Mouse (Mus musculus) midbrain, embryonic 13.5 days (tissue): ENCODE measurements around the gene Gpr82. TPM values are rescaled to one million over a fixed set of nuclear protein-coding genes. Genes with fewer than 3 reads are reported as not detected.

ENCODE experiments used
- ATAC-seq: fragments of 200-750 bp; cut with Nextera tagmentation; 2 replicates; pipeline ENCODE4 v1.8.0; 2017; ENCODE audit warnings: mild to moderate bottlenecking, moderate TSS enrichment, moderate library complexity
- H3K27ac ChIP-seq: fragments of 300-500 bp; sonication (generic); 2 replicates; pipeline ENCODE4 v1.5.1; 2015; ENCODE audit warnings: inconsistent platforms, mild to moderate bottlenecking, moderate library complexity
- H3K27me3 ChIP-seq: fragments of 300-500 bp; sonication (generic); 2 replicates; pipeline ENCODE4 v1.6.1; 2015; ENCODE audit warnings: mild to moderate bottlenecking, inconsistent platforms
- H3K36me3 ChIP-seq: fragments of 300-500 bp; sonication (generic); 2 replicates; pipeline ENCODE4 v1.6.1; 2015; ENCODE audit warnings: mild to moderate bottlenecking, inconsistent platforms
- H3K4me1 ChIP-seq: fragments of 300-500 bp; sonication (generic); replicated peaks from 2 replicates; pipeline ENCODE4 v1.6.1; 2015; ENCODE audit warnings: inconsistent platforms
- H3K4me2 ChIP-seq: fragments of 300-500 bp; sonication (generic); replicated peaks from 2 replicates; pipeline ENCODE4 v1.6.1; 2015; ENCODE audit warnings: moderate library complexity, mild to moderate bottlenecking, inconsistent platforms
- H3K4me3 ChIP-seq: fragments of 300-500 bp; sonication (generic); replicated peaks from 2 replicates; pipeline ENCODE4 v1.5.1; 2015; ENCODE audit warnings: mild to moderate bottlenecking, inconsistent platforms
- H3K9ac ChIP-seq: fragments of 300-500 bp; sonication (generic); replicated peaks from 2 replicates; pipeline ENCODE4 v1.6.1; 2015; ENCODE audit warnings: mild to moderate bottlenecking, inconsistent platforms
- H3K9me3 ChIP-seq: fragments of 300-500 bp; sonication (generic); 2 replicates; pipeline ENCODE4 v1.6.1; 2016; ENCODE audit warnings: mild to moderate bottlenecking, inconsistent platforms
- WGBS: fragments of 180-500 bp; shearing (Covaris S2); methylation state at CpG from one replicate; pipeline ENCODE4 v1.1.7; 2015; 5-methylcytosine and 5-hydroxymethylcytosine counted together
- polyA plus RNA-seq: library from polyadenylated mRNA; unstranded; fragments of >200 nt; fragmentation: Nextera tagmentation; extraction: Ambion mirVana; gene quantifications from 2 replicates; pipeline ENCODE4 v1.2.1, GENCODE M21; 2015

The Gpr82 gene
- polyA plus RNA-seq, 1 experiment from 2014 or later, result 0.44 TPM

DNA sequence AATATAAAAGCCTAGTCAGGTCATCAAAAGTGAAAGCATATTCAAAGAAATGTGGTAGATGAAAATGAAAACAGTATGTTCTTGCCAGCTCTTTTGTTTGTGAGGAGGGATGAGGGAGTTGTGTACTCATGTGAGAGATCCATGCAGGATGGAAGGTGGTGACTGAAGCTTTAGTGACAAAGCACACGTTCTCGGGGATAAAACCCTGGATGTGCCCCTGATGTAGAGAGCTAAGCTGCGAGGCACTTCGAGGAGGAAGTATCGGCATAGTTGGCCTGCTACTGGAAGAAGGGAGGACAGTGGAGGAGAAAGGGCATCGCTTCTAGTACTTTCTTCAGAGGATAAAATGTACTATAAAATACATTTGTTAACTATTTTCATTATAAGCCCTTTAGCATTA lies 5.3 kb upstream of the Gpr82 start:
- ATAC-seq, result no peak
- Histone ChIP-seq H3K27ac (no peak overlapping the region), H3K36me3 (no peaks in the 10 kb centered on the region), H3K4me3 (no peak overlapping the region), H3K9ac (no peak overlapping the region), H3K4me1 (no peaks in the 10 kb centered on the region), H3K4me2 (no peak overlapping the region), H3K27me3 (no peaks in the 10 kb centered on the region), H3K9me3 (no peaks in the 10 kb centered on the region)
- 89% methylated on average over 6 of the region's 6 CpGs for WGBS

DNA sequence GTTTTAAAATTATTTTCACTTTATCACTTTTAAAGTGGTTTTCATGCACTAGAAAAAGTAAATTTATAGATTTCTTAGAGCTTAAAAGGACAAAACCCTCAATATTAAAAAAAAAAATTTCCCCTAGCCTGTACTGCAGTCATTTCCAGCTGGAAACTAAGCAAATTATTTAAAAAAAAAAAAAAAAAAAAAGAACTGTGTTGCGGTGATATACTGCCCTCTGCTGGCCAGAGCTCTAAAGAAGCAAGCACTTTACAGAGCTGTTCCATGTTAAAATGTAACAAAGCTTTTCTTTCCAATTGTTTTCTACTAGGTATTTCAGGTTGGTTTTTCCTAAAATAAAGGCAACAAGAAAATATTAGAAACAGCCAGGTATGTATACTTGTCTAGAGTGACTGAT lies 4.4 kb upstream of the Gpr82 start:
- no peaks in the 10 kb centered on the region for H3K27me3 ChIP-seq
- no peak overlapping the region for H3K27ac ChIP-seq
- H3K4me2 ChIP-seq, result no peak overlapping the region
- no peak for ATAC-seq
- no peak overlapping the region for H3K9ac ChIP-seq
- WGBS, result 21% methylated on average over 1 of the region's 1 CpGs
- no peaks in the 10 kb centered on the region for H3K9me3 ChIP-seq
- H3K36me3 ChIP-seq, result no peaks in the 10 kb centered on the region
- no peaks in the 10 kb centered on the region for H3K4me1 ChIP-seq
- no peak overlapping the region for H3K4me3 ChIP-seq

DNA sequence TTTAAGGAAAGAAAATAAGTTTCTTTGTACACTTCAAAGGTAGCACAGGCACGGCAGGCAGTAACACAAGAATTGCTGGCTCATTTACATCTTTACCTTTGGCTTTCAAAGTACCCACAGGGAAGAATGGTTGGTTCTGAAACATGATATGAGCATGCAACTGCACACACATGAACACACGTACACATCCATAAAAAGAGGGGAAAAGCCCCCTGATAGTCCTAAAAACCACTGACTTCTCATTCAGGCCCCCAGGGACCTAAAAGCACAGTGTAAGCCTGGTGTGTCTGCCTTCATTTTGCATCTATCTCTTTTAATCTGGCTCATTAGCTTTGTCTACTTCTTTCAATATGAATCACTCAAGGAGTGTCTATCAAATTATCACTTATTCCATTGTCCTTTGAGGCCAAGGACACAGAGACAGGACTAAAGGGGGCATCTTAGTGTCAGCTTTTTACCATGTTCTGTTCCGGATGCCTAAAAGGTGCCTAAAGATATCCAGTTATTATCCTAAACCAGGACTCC lies 2.5 kb upstream of the Gpr82 start:
- no peak overlapping the region for H3K27ac ChIP-seq
- no peak for ATAC-seq
- H3K27me3 ChIP-seq, result no peaks in the 10 kb centered on the region
- no peaks in the 10 kb centered on the region for H3K36me3 ChIP-seq
- no peak overlapping the region for H3K9ac ChIP-seq
- no peaks in the 10 kb centered on the region for H3K4me1 ChIP-seq
- H3K9me3 ChIP-seq, result no peaks in the 10 kb centered on the region
- WGBS, result 73% methylated on average over 3 of the region's 3 CpGs
- no peak overlapping the region for H3K4me3 ChIP-seq
- H3K4me2 ChIP-seq, result no peak overlapping the region

DNA sequence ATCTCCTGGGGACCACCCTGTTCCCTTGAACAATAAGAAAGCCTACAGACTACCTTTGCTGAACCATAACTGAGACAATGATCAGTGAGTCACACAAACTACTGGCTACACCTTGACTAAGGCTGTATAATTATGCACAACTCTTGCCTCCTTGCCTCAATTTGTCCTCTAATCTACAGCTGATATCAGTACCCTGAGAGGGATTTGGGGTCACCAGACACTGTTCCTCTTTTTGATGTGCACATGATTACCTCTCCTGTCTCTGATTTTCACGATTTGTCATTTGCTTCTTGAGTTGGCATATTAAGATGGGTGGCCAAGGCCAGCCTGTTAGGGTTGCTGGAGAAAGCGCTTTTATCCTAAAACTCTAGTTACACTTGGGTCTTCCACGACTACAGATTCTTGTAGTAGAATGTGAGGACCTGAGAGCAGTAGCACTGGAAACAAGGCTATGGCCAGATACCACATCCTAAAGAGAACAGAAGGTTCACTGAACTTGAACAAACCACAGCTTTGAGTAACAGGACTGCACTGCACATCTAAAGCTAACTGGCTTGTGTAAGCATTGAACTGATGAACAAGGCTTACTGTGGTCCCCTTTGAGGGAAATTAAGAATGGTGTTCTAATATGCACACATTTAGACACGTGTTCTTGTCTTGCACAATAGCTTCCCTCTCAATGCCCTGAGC lies 1.8 kb upstream of the Gpr82 start:
- no peak overlapping the region for H3K4me3 ChIP-seq
- H3K36me3 ChIP-seq, result no peaks in the 10 kb centered on the region
- 75% methylated on average over 4 of the region's 4 CpGs for WGBS
- no peak overlapping the region for H3K27ac ChIP-seq
- no peak for ATAC-seq
- H3K4me2 ChIP-seq, result no peak overlapping the region
- H3K27me3 ChIP-seq, result no peaks in the 10 kb centered on the region
- no peak overlapping the region for H3K9ac ChIP-seq
- no peaks in the 10 kb centered on the region for H3K4me1 ChIP-seq
- no peaks in the 10 kb centered on the region for H3K9me3 ChIP-seq

DNA sequence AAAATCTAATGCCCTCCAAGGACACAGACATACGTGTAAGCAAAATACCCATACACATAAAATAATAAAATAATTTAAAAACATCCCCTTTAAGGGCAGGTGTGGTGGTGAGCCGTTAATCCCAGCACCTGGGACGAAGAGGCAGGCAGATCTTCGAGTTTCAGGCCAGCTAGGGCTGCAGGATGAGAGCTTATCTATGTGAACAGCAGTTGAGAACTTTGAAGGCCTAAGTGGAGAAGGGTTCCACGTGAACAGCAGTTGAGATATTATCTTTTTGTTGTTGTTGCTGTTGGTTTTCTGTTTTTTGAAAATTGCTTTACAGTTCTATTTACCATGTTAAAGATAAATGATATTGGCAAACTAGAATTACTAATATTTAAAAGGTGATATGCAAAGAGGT lies 7.7 kb downstream of the Gpr82 start:
- 82% methylated on average over 5 of the region's 5 CpGs for WGBS
- no peak overlapping the region for H3K4me3 ChIP-seq
- no peak for ATAC-seq

DNA sequence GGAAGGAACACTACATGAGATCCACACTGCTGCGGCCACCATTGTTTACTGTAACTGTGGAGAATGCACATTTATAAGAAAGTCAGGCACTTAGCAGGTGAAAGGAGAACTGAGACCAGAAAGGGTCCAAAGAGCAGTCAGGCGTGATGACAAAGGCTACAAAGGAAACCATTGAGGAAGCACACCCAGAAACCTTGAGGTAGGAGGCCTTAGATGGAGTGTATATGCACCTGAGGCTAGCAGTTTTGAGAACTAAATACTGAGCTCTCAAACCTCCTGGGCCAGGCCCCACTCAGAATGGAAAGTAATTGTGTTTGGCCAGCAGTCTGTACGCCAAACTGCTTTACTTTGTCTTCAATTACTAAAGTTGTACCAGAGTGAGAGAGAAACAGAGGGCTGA lies 9.2 kb downstream of the Gpr82 start:
- Histone ChIP-seq H3K4me1 (no peaks in the 10 kb centered on the region), H3K27me3 (no peaks in the 10 kb centered on the region), H3K4me3 (no peak overlapping the region), H3K27ac (no peak overlapping the region), H3K9ac (no peak overlapping the region), H3K4me2 (no peak overlapping the region), H3K9me3 (no peaks in the 10 kb centered on the region), H3K36me3 (no peaks in the 10 kb centered on the region)
- ATAC-seq, result no peak
- 72% methylated on average over 3 of the region's 3 CpGs for WGBS

More for the DNA sequence above, 7.7 kb downstream of the Gpr82 start:
- no peaks in the 10 kb centered on the region for H3K27me3 ChIP-seq
- no peak overlapping the region for H3K4me2 ChIP-seq
- H3K27ac ChIP-seq, result no peak overlapping the region
- H3K9me3 ChIP-seq, result no peaks in the 10 kb centered on the region
- H3K9ac ChIP-seq, result no peak overlapping the region
- H3K36me3 ChIP-seq, result no peaks in the 10 kb centered on the region
- no peaks in the 10 kb centered on the region for H3K4me1 ChIP-seq

DNA sequence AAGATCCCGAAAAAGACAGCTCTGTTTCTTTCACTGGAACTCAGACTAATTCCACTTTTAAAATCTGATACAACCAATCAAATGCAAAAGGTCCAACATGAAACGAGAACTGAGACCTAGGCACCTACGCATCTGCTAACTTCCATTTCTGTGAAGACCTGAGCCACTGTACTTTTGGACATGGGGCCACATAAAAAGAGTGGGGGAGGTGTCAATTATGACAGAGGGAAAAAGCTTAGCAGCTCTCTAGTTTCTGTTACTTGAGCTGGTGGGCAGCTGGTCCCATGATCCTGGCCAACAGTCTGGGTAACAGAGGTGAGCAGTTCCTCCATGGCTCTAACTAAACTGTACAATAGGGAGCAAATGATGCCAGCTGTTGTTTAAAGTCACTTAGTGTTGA lies 11.8 kb downstream of the Gpr82 start:
- Histone ChIP-seq H3K4me3 (no peak overlapping the region), H3K9ac (no peak overlapping the region), H3K9me3 (no peaks in the 10 kb centered on the region), H3K4me2 (no peak overlapping the region), H3K27me3 (no peaks in the 10 kb centered on the region), H3K36me3 (no peaks in the 10 kb centered on the region), H3K27ac (no peak overlapping the region), H3K4me1 (no peaks in the 10 kb centered on the region)
- no peak for ATAC-seq
- 91% methylated on average over 3 of the region's 3 CpGs for WGBS

DNA sequence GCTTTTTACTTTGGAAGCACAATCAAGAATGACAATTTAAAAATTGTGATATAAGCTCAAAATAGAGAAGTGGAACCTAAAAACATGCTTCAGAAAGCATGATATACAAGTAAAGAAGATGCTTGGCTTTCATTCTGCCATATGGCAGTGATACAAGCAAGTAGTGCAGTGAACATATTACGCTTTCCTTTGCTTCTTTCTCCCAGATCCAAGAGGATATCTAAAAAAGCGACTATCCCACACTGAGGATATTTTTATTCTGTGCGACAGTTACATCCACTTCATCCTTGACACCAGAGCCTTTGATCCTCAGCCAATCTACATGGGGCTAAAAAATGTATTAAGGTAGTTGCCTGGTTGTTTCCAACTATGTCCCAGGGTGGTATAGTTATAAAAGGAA lies 20.6 kb downstream of the Gpr82 start:
- no peaks in the 10 kb centered on the region for H3K36me3 ChIP-seq
- ATAC-seq, result no peak
- no peaks in the 10 kb centered on the region for H3K9me3 ChIP-seq
- no peak overlapping the region for H3K4me2 ChIP-seq
- H3K9ac ChIP-seq, result no peak overlapping the region
- H3K27ac ChIP-seq, result no peak overlapping the region
- H3K27me3 ChIP-seq, result no peaks in the 10 kb centered on the region
- no peaks in the 10 kb centered on the region for H3K4me1 ChIP-seq
- no peak overlapping the region for H3K4me3 ChIP-seq
- 96% methylated on average over 3 of the region's 3 CpGs for WGBS

DNA sequence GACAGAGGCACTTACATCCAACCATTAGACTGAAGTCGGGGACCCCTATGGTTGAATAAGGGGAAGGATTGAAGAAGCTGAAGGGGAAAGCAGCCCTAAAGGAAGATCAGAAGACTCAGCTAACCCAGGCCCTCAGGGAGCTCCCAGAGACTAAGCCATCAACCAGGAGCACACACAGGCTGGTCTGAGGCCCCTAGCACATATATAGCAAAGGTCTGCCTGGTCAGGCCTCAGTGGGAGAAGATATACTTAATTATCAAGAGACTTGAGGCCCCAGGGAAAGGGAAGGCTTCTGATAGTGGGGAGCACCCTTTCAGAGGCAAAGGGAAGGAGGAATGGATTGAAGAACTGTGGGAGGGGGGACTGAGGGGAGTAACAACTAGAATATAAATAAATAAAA lies 25.4 kb downstream of the Gpr82 start:
- 71% methylated on average over 1 of the region's 1 CpGs for WGBS
- H3K9me3 ChIP-seq, result no peaks in the 10 kb centered on the region
- no peak overlapping the region for H3K4me3 ChIP-seq
- H3K36me3 ChIP-seq, result no peaks in the 10 kb centered on the region
- H3K27ac ChIP-seq, result no peak overlapping the region
- H3K4me2 ChIP-seq, result no peak overlapping the region
- no peak overlapping the region for H3K9ac ChIP-seq
- 0 out of 2 replicates have a peak, but pooled peaks cover 3% of the 10 kb centered on the region for H3K4me1 ChIP-seq
- no peak for ATAC-seq
- no peaks in the 10 kb centered on the region for H3K27me3 ChIP-seq

DNA sequence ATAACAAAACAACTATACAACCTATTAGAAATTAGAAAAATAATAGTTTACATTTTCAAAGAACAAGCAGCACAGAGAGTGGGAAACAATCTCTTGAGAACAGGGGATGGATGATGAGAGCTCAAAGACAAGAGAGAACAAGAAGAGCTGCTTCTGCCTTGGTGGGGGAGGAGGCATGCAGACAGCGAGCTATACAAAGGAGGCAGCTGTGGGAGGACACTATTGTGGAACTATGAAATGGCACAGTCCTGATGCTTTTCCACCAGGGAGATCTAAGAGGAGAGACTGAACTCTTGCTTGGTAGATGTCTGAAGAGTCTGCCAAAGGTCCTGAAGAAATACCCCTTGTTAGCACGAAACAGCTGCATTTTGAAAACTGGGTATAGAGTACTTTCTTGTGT lies 27.2 kb downstream of the Gpr82 start:
- Histone ChIP-seq H3K9ac (no peak overlapping the region), H3K27ac (peak overlapping the region; percentile 19; the same call in 1 of the 2 replicates), H3K4me1 (0 out of 2 replicates have a peak, but pooled peaks cover 3% of the 10 kb centered on the region), H3K4me3 (no peak overlapping the region), H3K9me3 (no peaks in the 10 kb centered on the region), H3K27me3 (no peaks in the 10 kb centered on the region), H3K4me2 (no peak overlapping the region), H3K36me3 (no peaks in the 10 kb centered on the region)
- no peak; the same call in 1 of the 2 replicates for ATAC-seq
- 55% methylated on average over 2 of the region's 2 CpGs for WGBS

DNA sequence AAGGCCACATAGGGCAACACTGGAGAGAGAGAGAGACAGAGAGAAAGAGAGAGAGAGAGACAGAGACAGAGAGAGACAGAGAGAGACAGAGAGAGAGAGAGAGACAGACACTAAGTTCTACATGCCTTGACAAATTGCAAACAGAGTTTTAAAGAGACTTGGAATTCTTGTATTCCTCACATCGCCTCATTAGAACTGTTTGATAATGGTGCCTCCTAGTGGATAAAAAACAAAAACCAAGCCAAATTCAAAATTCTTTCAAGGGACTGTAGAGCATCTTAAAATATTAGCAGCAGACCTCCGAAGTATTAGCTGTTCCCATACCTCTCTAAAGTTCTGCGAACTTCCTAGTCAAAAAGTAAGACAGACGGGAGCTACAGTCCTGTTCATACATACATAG lies 30.7 kb downstream of the Gpr82 start:
- ATAC-seq, result no peak
- no peaks in the 10 kb centered on the region for H3K9me3 ChIP-seq
- H3K4me2 ChIP-seq, result no peak overlapping the region
- H3K27me3 ChIP-seq, result no peaks in the 10 kb centered on the region
- H3K4me3 ChIP-seq, result no peak overlapping the region
- H3K36me3 ChIP-seq, result no peaks in the 10 kb centered on the region
- H3K4me1 ChIP-seq, result 0 out of 2 replicates have a peak, but pooled peaks cover 3% of the 10 kb centered on the region
- H3K9ac ChIP-seq, result no peak overlapping the region
- 89% methylated on average over 4 of the region's 4 CpGs for WGBS
- no peak overlapping the region for H3K27ac ChIP-seq

DNA sequence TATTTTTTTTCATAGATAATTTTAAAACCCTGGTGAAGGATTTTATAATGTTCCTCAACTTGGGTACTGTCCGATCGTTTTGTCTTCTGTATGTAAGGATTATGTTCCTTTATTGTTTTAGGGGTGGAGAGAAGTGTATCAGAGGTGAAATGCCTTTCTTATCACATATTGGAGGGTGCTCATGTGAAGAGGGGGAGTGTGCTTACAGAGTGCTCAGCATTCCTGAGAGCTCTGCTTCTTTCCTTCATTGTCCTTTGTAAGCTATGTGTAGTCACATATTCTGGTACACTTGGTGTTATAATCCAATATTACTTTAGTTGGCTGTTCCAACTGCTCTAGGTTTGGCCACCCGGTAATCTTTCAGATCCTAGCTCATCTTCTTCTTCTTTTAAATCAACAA lies 39.5 kb downstream of the Gpr82 start:
- Histone ChIP-seq H3K27ac (no peak overlapping the region), H3K4me1 (no peaks in the 10 kb centered on the region), H3K4me2 (no peak overlapping the region), H3K4me3 (no peak overlapping the region), H3K9me3 (no peaks in the 10 kb centered on the region), H3K9ac (no peak overlapping the region), H3K36me3 (no peaks in the 10 kb centered on the region), H3K27me3 (no peaks in the 10 kb centered on the region)
- ATAC-seq, result no peak
- WGBS, result 86% methylated on average over 3 of the region's 3 CpGs

DNA sequence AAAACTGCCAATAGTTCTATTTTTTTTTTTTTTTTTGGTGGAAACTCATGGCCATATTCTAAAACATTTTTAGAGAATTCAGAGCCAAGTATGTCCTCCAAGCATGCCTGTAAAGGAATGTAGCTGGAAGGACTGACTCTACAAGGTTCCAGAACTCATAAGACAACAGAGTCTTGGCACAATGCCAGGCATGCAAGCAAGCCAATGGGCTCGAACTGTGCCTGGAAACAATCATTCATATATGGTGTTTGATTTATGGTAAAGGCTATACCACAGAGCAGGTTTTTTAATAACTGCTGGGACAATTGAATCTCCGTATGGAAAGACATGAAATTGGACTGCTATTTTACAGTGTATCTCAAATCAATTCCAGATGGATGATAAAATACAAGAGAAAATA lies 43.9 kb downstream of the Gpr82 start:
- 62% methylated on average over 2 of the region's 2 CpGs for WGBS

More for the DNA sequence above, 43.9 kb downstream of the Gpr82 start:
- H3K27me3 ChIP-seq, result no peaks in the 10 kb centered on the region
- 0 out of 2 replicates have a peak, but pooled peaks cover 4% of the 10 kb centered on the region for H3K4me1 ChIP-seq
- ATAC-seq, result no peak
- H3K4me3 ChIP-seq, result no peak overlapping the region
- no peaks in the 10 kb centered on the region for H3K9me3 ChIP-seq
- H3K36me3 ChIP-seq, result no peaks in the 10 kb centered on the region
- H3K27ac ChIP-seq, result no peak overlapping the region
- H3K4me2 ChIP-seq, result no peak overlapping the region
- no peak overlapping the region for H3K9ac ChIP-seq
